Mouse (Mus musculus) right cerebral cortex, postnatal 25 days (tissue): ENCODE measurements around the gene Mctp1.

ENCODE experiments used
- DNase-seq: peaks from one replicate; pipeline ENCODE4 v3.0.0; 2022

Mctp1 gene

GRCm38 (mm10) chr13:77003684-77004083, 619.3 kb downstream of the Mctp1 start:
- DNase-seq, result no peak

GRCm38 (mm10) chr13:77018851-77019250, 634.5 kb downstream of the Mctp1 start:
- no peak for DNase-seq

GRCm38 (mm10) chr13:77029594-77029993, 645.3 kb downstream of the Mctp1 start:
- DNase-seq, result no peak

GRCm38 (mm10) chr13:77043375-77043774, 659.0 kb downstream of the Mctp1 start:
- no peak for DNase-seq

- DNase-seq, result no peak
These were observed 661.0 kb downstream of the Mctp1 start for GRCm38 (mm10) chr13:77045375-77045774.

- no peak for DNase-seq
These were observed 662.1 kb downstream of the Mctp1 start for GRCm38 (mm10) chr13:77046416-77046815.

GRCm38 (mm10) chr13:77047179-77047931, 663.0 kb downstream of the Mctp1 start:
- DNase-seq, result peak; percentile 18

GRCm38 (mm10) chr13:77048461-77048860, 664.1 kb downstream of the Mctp1 start:
- DNase-seq, result peak; percentile 44

- no peak for DNase-seq
These were observed 665.4 kb downstream of the Mctp1 start for GRCm38 (mm10) chr13:77049736-77050135.

- no peak for DNase-seq
These were observed 678.9 kb downstream of the Mctp1 start for GRCm38 (mm10) chr13:77063221-77063620.

GRCm38 (mm10) chr13:77068847-77069246, 684.5 kb downstream of the Mctp1 start:
- DNase-seq, result no peak

GRCm38 (mm10) chr13:77072030-77072429, 687.7 kb downstream of the Mctp1 start:
- DNase-seq, result no peak
